Mouse (Mus musculus) retina, adult 2 months (tissue): Measurements from ENCODE around the gene Gpatch3.
A peak's percentile ranks its signal among the peaks of the same experiment; 100 is the strongest.

Source experiments
- DNase-seq: peaks from one replicate; pipeline ENCODE4 v3.0.0-alpha.2; 2012; ENCODE audit warnings: low read depth, low spot score

Gene Gpatch3

DNA sequence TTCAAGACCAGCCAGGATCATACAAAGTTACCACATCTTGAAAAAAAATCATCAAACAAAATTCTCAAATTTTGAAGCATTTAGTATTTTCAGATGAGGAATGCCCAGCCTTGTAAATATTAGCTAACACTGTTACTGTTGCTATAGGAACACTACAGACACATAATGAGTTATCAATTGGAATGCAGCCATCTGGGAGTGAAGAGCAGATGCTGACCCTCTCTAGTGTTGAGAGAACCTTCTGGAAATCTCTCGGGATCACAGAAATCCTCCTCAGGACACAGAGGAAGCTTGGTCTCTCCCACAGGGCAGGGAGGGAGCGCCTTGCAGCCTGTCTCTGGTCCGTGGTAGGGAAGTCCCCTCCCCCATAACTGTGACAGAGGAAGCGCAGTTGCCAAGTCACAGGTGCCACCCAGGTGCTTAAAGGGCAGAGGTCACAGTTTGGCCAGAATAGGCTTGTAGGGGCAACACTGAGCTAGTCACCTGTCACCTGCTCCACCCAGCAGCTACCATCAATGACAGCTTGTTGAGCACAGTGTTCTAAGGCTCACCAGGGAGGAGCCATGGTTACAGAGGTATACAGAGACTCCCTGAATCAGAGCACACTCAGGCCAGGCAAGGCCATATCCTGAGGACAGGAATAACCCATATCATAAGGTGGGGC lies 45.1 kb downstream of the Gpatch3 start:
- no peak for DNase-seq

DNA sequence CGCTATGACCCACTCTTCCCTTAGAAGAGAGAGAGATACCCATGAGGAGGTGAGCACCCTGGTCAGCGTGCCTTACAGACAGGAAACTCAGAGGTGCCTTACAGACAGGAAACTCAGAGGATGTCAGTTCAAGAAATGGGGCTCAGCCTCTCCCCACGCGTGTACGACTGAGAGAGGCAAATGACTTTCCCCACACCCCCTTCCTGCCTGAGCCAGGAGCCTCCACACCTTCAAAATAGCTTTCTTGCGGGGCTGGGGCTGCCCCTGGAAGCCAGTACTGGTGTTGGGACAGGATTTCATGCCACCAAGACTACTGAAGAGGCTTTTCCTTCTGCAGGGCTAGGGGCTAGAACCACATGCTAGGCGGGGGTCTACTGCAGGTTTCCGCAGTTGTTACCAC lies 46.1 kb downstream of the Gpatch3 start:
- no peak for DNase-seq

DNA sequence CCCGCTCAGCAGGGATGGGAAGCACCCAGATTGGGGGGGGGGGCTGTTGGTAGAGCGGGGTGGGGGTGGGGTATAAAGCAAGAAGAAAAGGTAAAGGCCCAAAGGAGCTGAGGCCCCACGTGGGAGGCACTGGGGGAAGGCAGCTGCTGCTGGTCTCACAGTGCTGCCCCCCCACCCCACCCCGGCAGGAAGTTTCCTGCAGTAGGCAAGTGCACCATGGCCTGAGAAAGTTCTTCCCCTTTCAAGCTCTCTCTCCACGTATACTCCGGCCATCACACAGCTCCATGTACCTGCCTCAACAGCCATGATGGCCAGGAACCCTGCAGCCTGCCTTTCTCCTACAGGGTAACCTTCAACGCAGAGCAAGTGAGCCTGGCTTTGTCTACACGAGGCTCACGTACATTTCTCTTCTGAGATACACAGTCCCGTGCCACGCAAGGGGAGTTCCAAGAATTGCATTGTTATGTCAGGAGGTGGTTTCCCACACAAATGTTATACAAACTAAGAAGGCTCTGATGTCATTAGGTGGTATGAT lies 47.7 kb downstream of the Gpatch3 start:
- DNase-seq: no peak

DNA sequence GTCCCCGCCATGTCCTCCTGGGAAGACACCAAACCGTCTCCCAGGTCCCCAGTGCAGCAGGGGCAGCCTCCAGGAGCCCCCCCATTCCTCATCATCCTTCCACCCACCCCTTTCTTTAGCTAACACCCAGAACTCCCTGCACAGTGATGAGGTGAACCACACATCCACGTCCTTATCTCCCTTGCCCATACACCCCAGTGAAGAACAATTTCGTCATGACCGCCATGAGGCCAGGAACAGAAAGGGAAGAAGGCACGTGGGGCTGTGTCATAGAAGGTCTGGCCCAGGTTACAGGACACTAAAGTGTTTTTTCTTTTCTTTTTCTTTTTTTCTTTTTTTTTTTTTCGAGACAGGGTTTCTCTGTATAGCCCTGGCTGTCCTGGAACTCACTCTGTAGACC lies 50.3 kb downstream of the Gpatch3 start:
- DNase-seq: no peak

DNA sequence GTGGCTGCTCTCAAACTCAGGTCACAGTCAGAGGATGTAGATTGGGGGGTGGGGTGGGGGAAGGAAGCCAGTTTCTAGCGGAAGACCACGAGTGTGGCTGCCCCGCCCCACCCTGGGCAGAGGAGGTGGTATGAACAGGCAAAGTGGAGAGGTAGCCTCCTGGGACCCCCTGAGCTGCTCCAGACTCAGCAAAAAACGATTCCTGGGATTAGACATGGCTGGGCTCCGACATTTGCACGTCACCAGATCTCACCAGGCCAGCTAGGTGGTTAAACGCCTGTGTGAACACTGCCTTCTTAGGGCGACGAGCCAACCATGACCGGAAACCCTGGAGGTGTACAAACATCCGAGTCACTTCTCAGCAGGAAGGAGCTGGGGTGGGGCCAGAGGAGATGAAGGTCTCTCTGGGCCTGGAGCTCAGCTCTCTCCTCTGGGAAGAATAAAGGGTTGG lies 51.1 kb downstream of the Gpatch3 start:
- no peak for DNase-seq

DNA sequence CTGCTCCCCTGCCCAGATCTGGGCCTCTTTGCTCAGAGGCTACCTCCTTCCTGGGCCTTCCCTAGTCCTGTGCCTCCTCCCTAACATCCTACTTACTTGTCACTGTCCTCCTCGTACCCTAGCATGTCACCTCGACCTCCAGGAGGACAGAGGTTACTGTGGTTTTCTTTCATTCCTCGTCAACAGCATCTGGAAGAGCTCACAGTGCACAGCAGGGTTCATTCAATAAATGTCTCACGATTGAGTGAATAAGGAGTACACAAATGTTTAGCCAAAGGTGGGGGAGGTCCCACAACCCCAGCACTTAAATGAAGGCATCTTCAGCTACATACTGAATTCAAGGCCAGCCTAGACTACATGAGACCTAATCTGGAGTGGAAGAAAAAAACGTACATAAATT lies 51.7 kb downstream of the Gpatch3 start:
- no peak for DNase-seq

DNA sequence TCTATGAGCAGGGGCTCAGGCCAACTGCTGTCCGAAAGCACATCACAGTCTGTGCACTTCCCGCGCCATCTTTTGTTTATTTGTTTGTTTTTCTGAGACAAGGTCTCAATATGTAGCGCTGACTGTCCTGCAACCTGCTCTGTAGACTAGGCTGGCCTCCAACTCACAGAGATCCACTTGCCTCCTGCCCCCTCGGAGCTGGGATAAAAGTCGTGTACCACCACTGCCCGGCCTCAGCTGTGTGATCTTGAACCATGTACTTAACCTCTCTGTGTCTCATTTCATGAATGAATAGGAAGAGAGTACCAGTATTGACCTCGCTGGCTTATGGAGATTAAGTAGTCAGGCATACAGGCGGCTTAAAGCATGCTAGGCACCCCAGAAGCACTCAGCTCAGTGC lies 52.1 kb downstream of the Gpatch3 start:
- no peak for DNase-seq

DNA sequence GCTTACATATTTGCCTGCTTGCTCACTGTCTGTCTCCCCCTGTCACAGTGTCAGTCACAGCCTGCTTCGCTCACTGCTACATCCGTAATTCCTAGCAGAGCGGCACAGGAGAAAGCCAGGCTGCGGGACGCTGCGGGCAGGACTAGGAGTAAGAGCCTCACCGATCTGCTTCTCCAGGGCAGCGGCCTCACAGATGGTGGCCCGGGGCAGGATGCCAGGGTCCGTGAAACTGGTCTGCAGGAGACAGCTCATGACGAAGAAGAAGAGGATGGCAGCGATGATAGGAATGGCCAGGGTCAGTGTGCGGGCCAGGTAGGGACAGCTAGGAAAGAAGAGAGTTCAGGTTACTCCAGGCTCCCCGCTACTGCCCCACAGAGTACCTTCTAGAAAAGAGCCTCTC lies 52.5 kb downstream of the Gpatch3 start:
- DNase-seq: no peak

DNA sequence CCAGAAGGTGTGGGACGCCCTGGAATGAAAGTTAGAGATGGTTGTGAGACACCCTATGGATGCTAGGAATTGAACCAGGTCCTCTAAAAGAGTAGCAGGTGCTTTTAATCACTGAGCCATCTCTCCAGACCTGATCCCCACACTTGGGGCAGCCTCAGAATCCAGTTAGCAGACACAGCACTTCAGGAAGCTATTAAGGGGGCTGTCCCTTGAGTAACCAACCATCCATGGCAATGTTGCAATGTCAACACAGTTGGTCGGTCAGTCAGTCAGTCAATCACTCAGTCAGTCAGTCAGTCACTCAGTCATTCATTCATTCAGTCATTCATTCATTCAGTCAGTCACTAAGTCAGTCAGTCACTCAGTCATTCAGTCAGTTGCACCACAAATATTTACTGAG lies 54.0 kb downstream of the Gpatch3 start:
- DNase-seq: no peak

DNA sequence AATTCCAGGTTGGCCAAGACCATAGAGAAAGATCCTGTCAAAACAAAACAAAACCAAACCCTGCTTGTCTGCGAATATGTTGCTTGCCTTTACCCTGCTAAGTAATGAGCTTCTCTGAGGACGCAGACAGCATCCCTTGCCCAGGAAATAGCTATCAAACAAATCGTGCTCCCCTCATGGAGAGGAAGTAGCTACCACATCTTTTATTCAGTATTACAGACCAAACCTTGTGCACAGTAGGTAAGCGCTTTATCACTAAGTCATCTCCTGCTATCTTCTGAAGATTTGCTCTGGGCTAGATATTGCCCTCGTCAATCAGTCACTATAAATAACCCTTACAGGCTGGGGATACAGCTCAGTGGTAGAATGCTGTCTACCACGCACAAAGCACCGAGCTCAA lies 54.6 kb downstream of the Gpatch3 start:
- no peak for DNase-seq

DNA sequence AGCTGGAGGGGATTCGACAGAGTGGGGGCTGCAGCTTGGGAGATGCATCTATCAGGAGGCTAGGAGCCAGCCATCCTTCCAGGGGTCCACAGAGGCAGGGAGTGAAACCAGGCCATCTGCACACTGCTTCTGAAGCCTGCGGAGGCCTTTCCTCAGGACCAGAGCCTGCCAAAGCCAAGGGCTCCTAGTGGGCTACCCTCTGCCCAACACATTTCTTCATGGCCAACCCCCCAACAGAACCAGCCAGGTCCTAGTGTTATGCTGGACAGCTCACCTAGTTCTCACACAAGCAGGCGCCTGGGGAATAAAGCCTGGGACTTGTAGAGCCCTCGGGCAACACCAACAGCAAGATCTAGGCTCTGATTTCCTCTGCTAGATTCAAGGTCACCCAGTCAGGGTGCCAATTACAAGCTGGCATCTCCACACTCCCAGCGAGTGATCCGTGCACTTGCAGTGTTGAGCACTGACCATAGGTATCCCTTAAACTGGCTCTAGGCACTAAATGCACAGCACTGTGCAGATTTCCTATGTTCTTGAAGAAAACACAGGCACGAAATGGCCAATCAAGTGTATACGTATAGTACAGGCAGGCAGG lies 55.9 kb downstream of the Gpatch3 start:
- DNase-seq: no peak

DNA sequence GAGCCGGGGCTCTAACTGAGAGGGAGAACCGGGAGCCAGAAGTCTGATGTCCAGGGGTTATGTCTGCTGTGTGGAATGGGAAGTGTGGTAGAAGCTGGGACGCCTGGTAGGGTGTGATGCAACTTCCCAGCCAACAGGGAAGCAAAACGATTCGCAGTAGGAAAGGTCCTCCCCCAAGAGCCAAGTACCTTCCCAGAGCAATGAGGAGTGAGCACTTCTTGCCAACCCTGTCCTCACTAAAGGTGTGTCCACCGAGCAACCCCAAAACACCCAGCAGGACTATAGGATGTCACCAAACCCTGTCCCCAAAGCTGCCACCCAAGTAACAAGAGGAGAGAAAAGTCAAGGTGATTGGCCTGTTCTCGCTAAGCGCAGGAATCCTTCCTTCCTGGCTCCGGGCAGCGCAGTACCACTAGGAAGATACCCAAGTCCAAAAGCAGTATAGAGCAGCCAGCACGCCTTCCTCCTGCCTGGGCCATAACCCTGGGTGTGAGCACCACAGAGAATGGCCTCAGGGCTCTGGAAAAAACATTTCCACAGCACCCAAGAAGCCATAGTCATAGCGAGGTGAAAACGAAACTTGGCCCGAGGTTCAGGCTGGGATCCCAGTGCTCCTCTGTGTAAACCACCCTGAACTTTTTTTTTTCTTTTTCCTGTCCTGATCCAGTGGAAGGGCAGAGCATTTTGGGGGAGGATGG lies 56.7 kb downstream of the Gpatch3 start:
- DNase-seq: no peak

DNA sequence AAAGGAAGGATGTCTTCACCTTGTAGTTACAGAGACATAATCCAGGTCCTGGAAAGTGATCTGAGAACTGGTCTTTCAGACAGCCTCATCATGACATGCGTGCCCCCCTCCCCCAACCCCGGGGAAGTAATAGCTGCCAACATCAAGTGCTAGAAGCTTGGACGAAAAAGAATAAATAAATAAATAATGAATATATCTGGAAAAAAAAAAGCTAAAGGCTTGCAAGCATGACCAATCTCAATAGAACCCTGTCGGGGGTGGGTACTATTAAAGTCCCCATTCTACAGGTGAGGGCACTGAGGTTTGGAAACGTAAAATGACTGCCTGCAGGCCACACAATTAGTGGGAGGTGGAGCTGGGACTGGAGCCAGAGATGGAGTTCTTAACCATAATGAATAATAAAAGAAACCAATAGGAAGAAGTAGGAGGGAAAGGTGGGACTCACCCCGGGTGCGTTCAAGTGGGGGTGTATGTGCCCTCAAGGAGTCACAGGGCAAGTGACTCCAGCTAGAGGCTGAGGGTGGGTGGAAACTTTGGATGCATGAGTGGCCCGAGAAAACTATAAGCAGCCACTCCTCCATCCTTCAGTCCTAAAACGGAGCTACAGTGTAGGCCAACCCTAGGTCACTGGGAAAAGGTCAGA lies 57.3 kb downstream of the Gpatch3 start:
- DNase-seq: no peak

DNA sequence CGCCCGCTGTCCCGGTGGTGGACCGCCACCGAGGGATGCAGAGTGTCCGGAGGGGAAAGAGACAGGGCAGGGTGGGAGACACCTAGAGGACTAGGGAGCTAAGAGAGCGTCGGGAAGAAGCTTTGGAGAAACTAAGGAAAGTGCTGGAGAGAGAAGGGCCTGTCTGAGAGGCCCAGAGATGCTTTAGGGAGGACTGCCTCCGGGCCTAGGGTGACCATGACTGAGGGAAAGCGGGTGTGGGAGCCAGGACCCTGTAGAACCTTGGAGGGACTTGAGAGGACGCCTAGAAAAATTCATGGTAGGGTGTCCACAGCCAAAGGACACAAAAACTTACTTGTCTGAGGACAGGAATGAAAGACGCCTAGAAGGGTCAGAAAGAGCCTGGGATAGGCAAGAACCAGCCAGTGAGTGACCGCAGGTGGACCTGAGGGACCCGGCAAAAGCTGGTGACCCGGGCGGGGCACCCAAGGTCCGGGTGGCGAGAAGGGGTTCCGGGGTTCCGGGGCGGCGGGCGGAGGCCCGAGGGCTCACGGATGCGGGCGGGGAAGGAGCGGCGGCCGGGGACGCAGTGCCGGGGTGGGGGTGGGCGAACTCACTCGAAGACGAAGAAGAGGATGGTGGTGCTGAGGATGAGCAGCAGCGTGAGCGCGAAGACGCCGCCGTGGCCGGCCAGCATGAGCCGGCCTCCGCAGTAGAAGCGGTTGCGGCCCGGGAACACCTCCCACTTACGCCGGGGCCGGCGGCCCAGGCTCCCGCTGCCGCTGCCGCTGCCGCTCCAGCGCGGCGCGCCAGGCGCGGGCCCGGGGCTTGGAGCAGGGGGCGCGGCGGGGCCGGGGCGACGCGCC lies 58.2 kb downstream of the Gpatch3 start:
- no peak for DNase-seq

DNA sequence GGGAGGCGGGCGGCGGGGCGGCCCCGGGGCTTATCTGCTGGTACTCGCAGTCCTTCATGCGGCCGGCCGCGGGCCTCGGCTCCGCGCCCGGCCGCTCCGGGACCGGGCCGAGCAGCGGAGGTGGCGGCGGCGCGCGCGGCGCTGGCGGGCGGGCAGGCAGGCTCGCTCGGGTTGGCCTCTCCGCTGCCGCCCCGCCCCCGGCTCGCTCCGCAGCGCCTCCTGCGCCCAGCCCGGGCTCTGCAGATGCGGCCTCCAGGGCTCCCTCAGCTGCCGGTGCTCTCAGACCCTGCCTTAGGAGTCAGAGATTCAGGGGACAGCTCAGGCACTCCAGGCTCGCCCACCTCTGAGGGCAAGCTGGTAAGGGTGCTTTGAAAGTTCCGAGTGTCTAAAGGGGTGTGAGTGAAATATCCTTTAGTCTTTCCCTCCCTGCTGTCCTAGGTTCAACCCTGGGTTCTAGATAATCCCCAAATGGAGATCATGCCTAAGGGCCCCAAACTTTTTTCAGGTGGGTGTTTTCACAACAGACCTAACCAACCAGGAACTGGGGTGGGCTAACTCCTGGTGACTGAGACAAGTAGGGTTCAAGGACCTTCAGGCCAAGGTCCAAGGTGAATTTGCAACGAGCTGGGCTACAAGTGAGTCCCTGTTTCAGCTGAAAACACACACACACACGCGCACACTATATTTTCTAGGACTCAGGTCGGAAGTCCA lies 58.9 kb downstream of the Gpatch3 start:
- peak; percentile 60 for DNase-seq
